Mouse (Mus musculus) limb, embryonic 11.5 days (tissue): ENCODE measurements at regions not wholly inside any gene's neighbourhood (a gene's known extent, or its start where the extent isn't known, plus 50 kb on each side); places are given as distances from the start of the nearest gene placed in this dataset.

Source experiments
- ATAC-seq: fragments of 200-750 bp; cut with Nextera tagmentation; 2 replicates; pipeline ENCODE4 v1.8.0; 2017; ENCODE audit warnings: low read depth; ENCODE audit not compliant: insufficient number of reproducible peaks, low FRiP score, low TSS enrichment
- DNase-seq: peaks from one replicate; pipeline ENCODE4 v3.0.0-alpha.2; 2015; ENCODE audit warnings: low spot score
- H3K27ac ChIP-seq: fragments of 300-500 bp; sonication (generic); replicated peaks from 2 replicates; pipeline ENCODE4 v1.5.1; 2014; ENCODE audit warnings: low read depth, mild to moderate bottlenecking, low read length
- H3K27me3 ChIP-seq: fragments of 300-500 bp; sonication (generic); 2 replicates; pipeline ENCODE4 v1.6.1; 2014; ENCODE audit warnings: mild to moderate bottlenecking, low read length, mixed read lengths; ENCODE audit not compliant: control insufficient read depth, insufficient read depth
- H3K36me3 ChIP-seq: fragments of 300-500 bp; sonication (generic); 2 replicates; pipeline ENCODE4 v1.6.1; 2014; ENCODE audit warnings: mild to moderate bottlenecking, low read length, moderate library complexity, mixed read lengths; ENCODE audit not compliant: control insufficient read depth, insufficient read depth
- H3K4me1 ChIP-seq: fragments of 300-500 bp; sonication (generic); 2 replicates; pipeline ENCODE4 v1.6.1; 2014; ENCODE audit warnings: low read length, mixed read lengths; ENCODE audit not compliant: control insufficient read depth, insufficient read depth
- H3K4me2 ChIP-seq: fragments of 300-500 bp; sonication (generic); 2 replicates; pipeline ENCODE4 v1.6.1; 2014; ENCODE audit warnings: low read depth, mild to moderate bottlenecking, moderate library complexity; ENCODE audit not compliant: severe bottlenecking
- H3K4me3 ChIP-seq: fragments of 300-500 bp; sonication (generic); 2 replicates; pipeline ENCODE4 v1.5.1; 2014; ENCODE audit warnings: low read depth, low read length
- H3K9ac ChIP-seq: fragments of 300-500 bp; sonication (generic); 2 replicates; pipeline ENCODE4 v1.6.1; 2014; ENCODE audit warnings: mild to moderate bottlenecking, low read length
- H3K9me3 ChIP-seq: fragments of 300-500 bp; sonication (generic); 2 replicates; pipeline ENCODE4 v1.6.1; 2016; ENCODE audit warnings: low read length; ENCODE audit not compliant: control insufficient read depth
- WGBS: fragments of 180-500 bp; shearing (Covaris S2); extraction: QIAGEN DNeasy Blood & Tissue Kit; methylation state at CpG from one replicate; pipeline ENCODE4 v1.1.7; 2014; 5-methylcytosine and 5-hydroxymethylcytosine counted together

DNA sequence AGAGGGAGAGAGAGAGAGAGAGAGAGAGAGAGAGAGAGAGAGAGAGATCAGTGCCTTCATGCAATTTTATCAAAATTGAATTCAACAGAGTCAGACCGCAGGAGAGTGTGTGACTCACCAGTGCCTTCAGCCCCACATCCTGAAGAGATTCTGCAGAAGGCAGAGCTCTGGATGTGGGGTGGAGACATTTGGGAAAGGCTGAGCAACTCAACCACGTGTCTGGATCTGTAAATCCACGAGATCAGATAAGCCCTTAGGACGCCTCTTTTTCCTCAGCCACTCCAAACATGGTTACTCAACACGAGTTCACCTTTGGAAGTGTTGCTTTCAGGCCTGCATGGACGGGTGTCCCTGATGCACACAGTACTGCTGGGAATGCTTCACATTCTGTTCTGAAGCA lies 81.4 kb upstream of the Ednra start:
- H3K4me3 ChIP-seq, result no peak overlapping the region
- no peak overlapping the region for H3K9ac ChIP-seq
- H3K4me1 ChIP-seq, result no peaks in the 10 kb centered on the region
- ATAC-seq (no peak), DNase-seq (no peak)
- no peak overlapping the region for H3K27ac ChIP-seq
- H3K9me3 ChIP-seq, result no peaks in the 10 kb centered on the region
- H3K36me3 ChIP-seq, result no peaks in the 10 kb centered on the region
- H3K27me3 ChIP-seq, result no peaks in the 10 kb centered on the region
- 79% methylated on average over 6 of the region's 6 CpGs for WGBS
- no peak overlapping the region for H3K4me2 ChIP-seq

DNA sequence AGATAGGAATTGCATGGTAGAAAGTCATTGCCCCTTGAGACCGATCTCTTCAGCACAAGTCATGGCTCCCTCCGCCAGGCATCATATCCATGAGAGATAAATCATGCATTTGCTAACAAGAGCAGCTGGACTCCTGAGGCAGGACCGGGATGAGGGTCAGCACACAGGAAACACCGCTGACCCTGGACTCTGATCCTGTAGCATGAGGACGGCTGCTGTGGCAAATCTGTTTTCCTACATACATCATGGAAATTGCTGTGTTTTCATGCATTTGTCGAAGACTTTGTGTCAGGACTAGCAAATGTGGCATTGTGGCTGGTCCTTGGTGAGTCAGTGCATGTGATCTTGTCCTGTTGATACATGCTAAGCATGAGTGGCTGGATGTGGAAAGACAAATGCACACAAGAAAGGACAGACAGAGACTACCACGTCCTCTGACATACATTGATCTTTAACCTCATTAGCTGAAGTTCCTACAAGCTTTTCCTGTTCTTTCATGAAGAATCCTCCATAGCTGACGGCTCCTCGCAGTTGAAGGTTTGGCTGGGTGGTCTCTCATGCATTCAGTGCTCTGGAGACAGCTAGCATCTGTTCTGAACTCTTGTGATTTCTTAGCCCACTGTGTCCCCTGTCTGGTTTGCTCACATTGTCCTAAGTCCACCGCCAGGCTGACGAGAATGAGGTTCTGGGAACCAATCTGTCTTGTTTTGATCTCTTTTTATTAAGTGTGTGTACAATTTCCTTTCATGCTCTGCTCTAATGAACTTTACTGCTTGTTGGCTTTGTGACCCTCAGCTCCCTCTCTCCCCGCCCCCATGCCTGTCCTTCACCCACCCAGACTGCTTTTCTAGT lies 90.8 kb upstream of the Ednra start:
- ATAC-seq (0 out of 2 replicates have a peak, but pooled peaks have one; percentile 60), DNase-seq (peak; percentile 73)
- H3K9me3 ChIP-seq, result no peaks in the 10 kb centered on the region
- peaks cover 19% of the 10 kb centered on the region for H3K4me1 ChIP-seq
- H3K27me3 ChIP-seq, result no peaks in the 10 kb centered on the region
- WGBS, result 12% methylated on average over 12 of the region's 12 CpGs
- H3K36me3 ChIP-seq, result no peaks in the 10 kb centered on the region
- H3K4me3 ChIP-seq, result no peak overlapping the region
- peak overlapping the region; percentile 60 for H3K27ac ChIP-seq
- no peak overlapping the region for H3K9ac ChIP-seq
- H3K4me2 ChIP-seq, result peak overlapping the region; percentile 36; the same call in 1 of the 2 replicates

DNA sequence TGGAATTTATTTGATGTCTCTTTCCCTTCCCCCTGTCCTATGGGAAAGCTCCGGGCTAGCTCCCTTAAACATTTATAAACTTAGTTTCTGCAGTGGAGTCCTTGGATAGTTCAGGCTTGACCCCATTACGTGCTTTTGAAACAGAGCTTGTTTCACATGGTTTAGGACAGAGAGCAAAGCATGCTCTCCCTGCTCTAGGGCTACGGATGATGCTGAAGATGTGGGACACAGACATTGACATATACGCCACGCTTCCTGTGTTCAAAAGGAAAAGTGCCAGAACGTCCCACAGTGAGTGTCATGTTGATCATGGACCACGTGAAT lies 91.3 kb upstream of the Ednra start:
- H3K4me1 ChIP-seq, result peaks cover 19% of the 10 kb centered on the region
- WGBS, result 12% methylated on average over 7 of the region's 7 CpGs
- H3K4me2 ChIP-seq, result peak overlapping the region; percentile 36
- no peaks in the 10 kb centered on the region for H3K9me3 ChIP-seq
- no peak overlapping the region for H3K9ac ChIP-seq
- ATAC-seq (0 out of 2 replicates have a peak, but pooled peaks have one; percentile 6), DNase-seq (no peak)
- peak overlapping the region; percentile 60; the same call in 1 of the 2 replicates for H3K27ac ChIP-seq
- H3K36me3 ChIP-seq, result no peaks in the 10 kb centered on the region
- H3K4me3 ChIP-seq, result no peak overlapping the region
- no peaks in the 10 kb centered on the region for H3K27me3 ChIP-seq

DNA sequence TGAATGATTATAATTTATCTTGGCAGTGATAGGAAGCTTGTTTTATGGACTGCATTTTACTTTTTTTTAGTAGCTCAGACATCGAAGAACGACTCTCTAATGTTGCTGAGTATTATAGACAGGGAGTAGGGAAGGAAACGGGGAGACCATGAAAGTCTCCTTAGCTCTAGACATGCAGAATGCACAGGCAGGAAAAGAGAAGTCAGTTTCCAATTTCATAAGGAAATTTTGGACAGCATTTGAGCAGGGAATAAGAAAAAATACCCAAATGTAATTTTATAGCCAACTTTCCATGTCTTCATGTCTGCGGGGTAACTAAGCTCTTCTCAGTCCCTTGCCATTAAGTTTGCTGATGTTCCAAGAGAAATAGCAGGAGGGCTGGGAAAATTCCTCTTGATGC lies 92.0 kb upstream of the Ednra start:
- Histone ChIP-seq H3K36me3 (no peaks in the 10 kb centered on the region), H3K9me3 (no peaks in the 10 kb centered on the region), H3K9ac (no peak overlapping the region), H3K27ac (no peak overlapping the region), H3K4me1 (peaks cover 19% of the 10 kb centered on the region), H3K4me3 (no peak overlapping the region), H3K27me3 (no peaks in the 10 kb centered on the region), H3K4me2 (no peak overlapping the region)
- DNase-seq, result no peak
- ATAC-seq, result no peak
- WGBS, result 57% methylated on average over 4 of the region's 4 CpGs

DNA sequence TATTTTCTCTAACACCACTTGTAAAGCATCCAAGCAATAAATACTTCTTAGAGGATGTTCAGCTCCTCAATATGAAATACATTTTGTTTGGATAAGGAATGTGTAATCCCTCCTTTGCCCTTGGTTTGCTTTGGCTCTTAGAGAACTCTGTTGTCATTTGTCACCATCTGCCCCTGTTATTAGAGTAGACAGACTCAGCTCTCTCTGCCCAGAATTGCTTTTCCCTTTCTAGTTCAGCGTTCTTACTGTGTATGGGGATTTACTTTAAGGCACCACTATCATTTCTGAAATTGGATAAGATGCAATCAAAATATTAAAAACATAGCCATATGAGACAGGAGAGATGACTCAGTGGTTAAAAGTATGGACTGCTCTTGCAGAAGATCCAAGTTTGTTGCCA lies 101.5 kb upstream of the Ednra start:
- H3K36me3 ChIP-seq, result no peaks in the 10 kb centered on the region
- H3K27me3 ChIP-seq, result no peaks in the 10 kb centered on the region
- H3K4me1 ChIP-seq, result peaks cover 17% of the 10 kb centered on the region
- no peaks in the 10 kb centered on the region for H3K9me3 ChIP-seq
- no peak for DNase-seq
- no peak overlapping the region for H3K4me2 ChIP-seq
- WGBS, result 78% methylated on average over 1 of the region's 1 CpGs
- H3K4me3 ChIP-seq, result no peak overlapping the region
- no peak overlapping the region for H3K9ac ChIP-seq
- H3K27ac ChIP-seq, result no peak overlapping the region
- ATAC-seq, result no peak

DNA sequence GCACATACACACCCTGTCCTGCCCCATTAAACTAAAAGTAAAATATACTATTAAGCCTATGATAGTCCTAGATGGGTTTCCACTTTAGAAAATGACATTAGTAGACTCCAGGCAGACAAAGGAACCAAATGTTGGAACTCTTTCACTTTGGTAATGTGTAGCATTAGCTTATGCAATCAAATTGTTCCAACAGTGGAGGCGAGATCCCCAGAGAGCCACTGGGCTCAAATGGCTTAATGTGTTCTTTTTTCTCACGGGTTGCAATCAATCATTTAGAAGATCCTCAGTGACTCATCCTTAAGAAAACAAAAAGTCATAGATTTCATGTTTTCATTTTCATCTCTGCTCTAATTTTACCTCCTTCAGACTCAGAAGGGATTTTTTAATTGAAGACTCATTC lies 102.0 kb upstream of the Ednra start:
- 81% methylated on average over 2 of the region's 2 CpGs for WGBS
- peaks cover 17% of the 10 kb centered on the region for H3K4me1 ChIP-seq
- H3K27ac ChIP-seq, result no peak overlapping the region
- no peaks in the 10 kb centered on the region for H3K27me3 ChIP-seq
- peak; percentile 15 for DNase-seq
- H3K9me3 ChIP-seq, result no peaks in the 10 kb centered on the region
- H3K9ac ChIP-seq, result no peak overlapping the region
- H3K4me3 ChIP-seq, result no peak overlapping the region
- H3K4me2 ChIP-seq, result no peak overlapping the region
- H3K36me3 ChIP-seq, result no peaks in the 10 kb centered on the region
- ATAC-seq, result no peak

DNA sequence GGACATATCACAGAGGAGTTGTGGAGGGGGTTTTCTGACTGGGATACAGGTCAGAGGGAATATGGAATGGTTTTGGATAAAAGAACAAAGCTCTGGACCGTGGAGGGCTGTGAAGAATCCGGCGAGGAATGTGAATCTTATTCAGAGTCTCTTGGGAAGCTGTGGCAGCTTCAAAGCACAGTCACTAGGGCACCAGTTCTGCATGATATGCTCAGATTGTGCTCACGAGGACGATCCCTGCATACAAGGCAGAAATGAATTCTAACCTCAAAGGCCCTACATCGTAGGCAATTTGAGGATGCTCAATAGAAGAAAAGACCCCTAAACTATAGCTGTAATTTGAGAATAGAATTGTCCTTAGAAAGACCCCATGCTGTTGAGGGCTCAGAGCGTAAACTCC lies 103.8 kb upstream of the Ednra start:
- no peaks in the 10 kb centered on the region for H3K9me3 ChIP-seq
- H3K4me3 ChIP-seq, result no peak overlapping the region
- H3K4me2 ChIP-seq, result no peak overlapping the region
- no peak for ATAC-seq
- peaks cover 17% of the 10 kb centered on the region for H3K4me1 ChIP-seq
- WGBS, result 38% methylated on average over 7 of the region's 7 CpGs
- H3K27me3 ChIP-seq, result no peaks in the 10 kb centered on the region
- H3K36me3 ChIP-seq, result no peaks in the 10 kb centered on the region
- DNase-seq, result peak; percentile 34
- peak overlapping the region; percentile 47; the same call in 1 of the 2 replicates for H3K27ac ChIP-seq
- no peak overlapping the region for H3K9ac ChIP-seq

DNA sequence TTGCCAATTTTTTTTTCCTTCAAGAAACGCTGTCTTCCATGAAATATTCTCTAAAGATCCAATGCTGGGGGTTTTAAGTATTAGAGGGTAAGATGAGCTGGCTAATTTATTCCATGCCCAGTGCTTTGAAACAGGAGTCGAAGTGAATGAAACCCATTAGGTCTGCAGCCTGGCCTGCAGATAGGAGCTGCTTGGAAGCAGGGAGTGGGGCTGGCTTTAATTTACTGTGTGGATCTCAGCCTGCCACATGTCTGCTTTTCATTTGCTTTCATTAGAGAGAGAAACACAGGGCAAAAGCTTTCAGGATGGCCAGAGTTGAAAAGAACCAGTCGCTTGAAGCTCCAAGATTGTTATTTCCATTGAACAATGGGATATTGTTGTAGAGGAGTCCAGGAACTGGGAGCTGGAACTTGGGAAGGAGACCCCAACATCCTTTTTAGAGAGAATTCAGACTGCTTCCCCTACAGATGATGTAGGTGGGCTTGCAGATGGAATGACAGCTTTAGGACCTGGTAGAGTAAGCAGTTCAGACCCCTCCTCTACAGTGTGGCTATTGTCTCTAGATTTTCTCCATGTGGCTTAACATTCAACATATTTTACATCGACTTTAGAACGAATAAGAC lies 105.0 kb upstream of the Ednra start:
- no peak overlapping the region for H3K4me2 ChIP-seq
- peaks cover 17% of the 10 kb centered on the region for H3K4me1 ChIP-seq
- no peaks in the 10 kb centered on the region for H3K9me3 ChIP-seq
- no peaks in the 10 kb centered on the region for H3K36me3 ChIP-seq
- H3K27ac ChIP-seq, result peak overlapping the region; percentile 93
- H3K9ac ChIP-seq, result no peak overlapping the region
- H3K4me3 ChIP-seq, result no peak overlapping the region
- DNase-seq (peak; percentile 78), ATAC-seq (peak; percentile 81)
- WGBS, result 10% methylated on average over 5 of the region's 5 CpGs
- no peaks in the 10 kb centered on the region for H3K27me3 ChIP-seq
